Mouse (Mus musculus): ENCODE data around the gene Fbxo33.

Gene Fbxo33

GRCm38 (mm10) chr12:59198750-59199149 is 20.8 kb downstream of the Fbxo33 start:
- DNase-seq (ENCODE audit: low spot score): no peak

GRCm38 (mm10) chr12:59195941-59196340 is 23.6 kb downstream of the Fbxo33 start:
- DNase-seq (ENCODE audit: low spot score): no peak

GRCm38 (mm10) chr12:59195065-59195464 is 24.5 kb downstream of the Fbxo33 start:
- DNase-seq (ENCODE audit: low spot score): no peak

GRCm38 (mm10) chr12:59194341-59195003 is 25.1 kb downstream of the Fbxo33 start:
- DNase-seq (ENCODE audit: low spot score): no peak

- DNase-seq (ENCODE audit: low spot score): no peak
Observed at GRCm38 (mm10) chr12:59193637-59194036, 25.9 kb downstream of the Fbxo33 start.

GRCm38 (mm10) chr12:59188086-59188682 is 31.3 kb downstream of the Fbxo33 start:
- no peak for DNase-seq (ENCODE audit: low spot score)

GRCm38 (mm10) chr12:59177814-59178213 is 41.7 kb downstream of the Fbxo33 start:
- no peak for DNase-seq (ENCODE audit: low spot score)

- DNase-seq (ENCODE audit: low spot score): no peak
Observed at GRCm38 (mm10) chr12:59169935-59170334, 49.6 kb downstream of the Fbxo33 start.

GRCm38 (mm10) chr12:59166557-59166956 is 53.0 kb downstream of the Fbxo33 start:
- no peak for DNase-seq (ENCODE audit: low spot score)

- no peak for DNase-seq (ENCODE audit: low spot score)
Observed at GRCm38 (mm10) chr12:59164522-59164921, 55.0 kb downstream of the Fbxo33 start.

- no peak for DNase-seq (ENCODE audit: low spot score)
Observed at GRCm38 (mm10) chr12:59162797-59163196, 56.7 kb downstream of the Fbxo33 start.

GRCm38 (mm10) chr12:59161091-59161490 is 58.4 kb downstream of the Fbxo33 start:
- no peak for DNase-seq (ENCODE audit: low spot score)

Data from left cerebral cortex, adult 11 months (tissue).